Mouse (Mus musculus) forebrain, embryonic 14.5 days (tissue): ENCODE measurements at regions not wholly inside any gene's neighbourhood (a gene's known extent, or its start where the extent isn't known, plus 50 kb on each side); places are given as distances from the start of the nearest gene placed in this dataset.

Source experiments
- ATAC-seq: fragments of 200-750 bp; cut with Nextera tagmentation; 2 replicates; pipeline ENCODE4 v1.8.0; 2017; ENCODE audit warnings: mild to moderate bottlenecking, moderate library complexity
- DNase-seq: peaks from one replicate; pipeline ENCODE4 v3.0.0-alpha.2; 2015; ENCODE audit warnings: low spot score
- H3K27ac ChIP-seq: fragments of 300-500 bp; sonication (generic); 2 replicates; pipeline ENCODE4 v1.5.1; 2014; ENCODE audit warnings: low read depth, mild to moderate bottlenecking, control low read depth, low read length, moderate library complexity
- H3K27me3 ChIP-seq: fragments of 300-500 bp; sonication (generic); replicated peaks from 2 replicates; pipeline ENCODE4 v1.6.1; 2014; ENCODE audit warnings: low read length, control low read depth, mixed read lengths; ENCODE audit not compliant: control insufficient read depth, insufficient read depth
- H3K36me3 ChIP-seq: fragments of 300-500 bp; sonication (generic); 2 replicates; pipeline ENCODE4 v1.6.1; 2014; ENCODE audit warnings: low read length, control low read depth; ENCODE audit not compliant: control insufficient read depth, insufficient read depth
- H3K4me1 ChIP-seq: fragments of 300-500 bp; sonication (generic); 2 replicates; pipeline ENCODE4 v1.6.1; 2014; ENCODE audit warnings: antibody characterized with exemption, low read length, control low read depth; ENCODE audit not compliant: control insufficient read depth, insufficient read depth
- H3K4me2 ChIP-seq: fragments of 300-500 bp; sonication (generic); 2 replicates; pipeline ENCODE4 v1.6.1; 2014; ENCODE audit warnings: mild to moderate bottlenecking, control low read depth, low read length
- H3K4me3 ChIP-seq: fragments of 300-500 bp; sonication (generic); 2 replicates; pipeline ENCODE4 v1.5.1; 2014; ENCODE audit warnings: low read depth, low read length, control low read depth
- H3K9ac ChIP-seq: fragments of 300-500 bp; sonication (generic); 2 replicates; pipeline ENCODE4 v1.6.1; 2014; ENCODE audit warnings: mild to moderate bottlenecking, low read length, control low read depth, moderate library complexity
- H3K9me3 ChIP-seq: fragments of 300-500 bp; sonication (generic); replicated peaks from 2 replicates; pipeline ENCODE4 v1.6.1; 2016; ENCODE audit warnings: low read length, control low read depth, mixed read lengths; ENCODE audit not compliant: control insufficient read depth
- WGBS: fragments of 180-500 bp; shearing (Covaris S2); extraction: QIAGEN DNeasy Blood & Tissue Kit; methylation state at CpG from one replicate; pipeline ENCODE4 v1.1.7; 2014; 5-methylcytosine and 5-hydroxymethylcytosine counted together

DNA sequence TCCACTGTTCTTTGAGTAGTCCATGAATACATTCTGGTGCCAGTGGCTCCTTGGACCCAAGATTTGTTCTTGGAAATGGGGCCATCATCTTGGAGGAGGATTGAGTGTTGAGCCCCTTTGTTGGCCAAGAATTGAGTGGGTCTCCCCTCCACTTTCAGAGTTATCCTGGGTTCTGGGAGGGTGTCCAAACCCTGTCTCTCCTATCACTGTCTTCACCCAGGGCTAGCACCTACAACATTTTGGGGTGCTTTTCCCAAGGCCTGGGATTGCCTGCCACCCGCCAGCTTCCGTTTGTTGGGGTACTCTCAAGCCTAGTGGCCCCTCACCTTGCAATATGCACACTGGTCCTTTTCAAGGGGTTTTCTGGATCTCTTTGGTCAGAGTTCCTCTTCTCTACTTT is 568.8 kb upstream of the Tbl1xr1 start:
- Histone ChIP-seq H3K9ac (no peak overlapping the region), H3K9me3 (peaks cover 20% of the 10 kb centered on the region), H3K4me2 (no peak overlapping the region), H3K27ac (no peak overlapping the region), H3K4me1 (no peaks in the 10 kb centered on the region), H3K36me3 (no peaks in the 10 kb centered on the region), H3K4me3 (no peak overlapping the region), H3K27me3 (no peaks in the 10 kb centered on the region)
- DNase-seq, result no peak
- no peak for ATAC-seq
- 98% methylated on average over 2 of the region's 2 CpGs for WGBS

DNA sequence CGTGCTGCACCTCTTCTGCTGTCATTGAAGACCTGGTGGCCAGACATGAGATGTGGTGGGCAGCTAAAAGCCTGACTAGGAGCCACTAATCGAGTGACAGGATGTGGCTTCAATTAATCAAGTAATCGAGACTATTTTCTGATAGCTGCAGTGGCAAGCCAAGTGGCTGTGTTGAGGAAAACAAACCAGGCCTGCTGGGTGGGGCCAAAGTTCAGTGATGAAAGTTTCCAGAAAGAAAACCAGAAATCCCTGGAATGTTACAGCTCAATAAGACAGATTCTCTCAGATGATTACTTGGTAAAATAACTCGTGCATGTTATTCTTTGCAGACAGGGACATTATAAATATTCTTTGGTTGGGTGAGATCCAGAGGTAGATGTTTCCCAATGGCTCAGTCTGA is 564.4 kb upstream of the Tbl1xr1 start:
- Histone ChIP-seq H3K4me1 (no peaks in the 10 kb centered on the region), H3K4me3 (no peak overlapping the region), H3K36me3 (no peaks in the 10 kb centered on the region), H3K9me3 (peaks cover 20% of the 10 kb centered on the region), H3K4me2 (no peak overlapping the region), H3K9ac (no peak overlapping the region), H3K27ac (no peak overlapping the region), H3K27me3 (no peaks in the 10 kb centered on the region)
- WGBS, result 90% methylated on average over 4 of the region's 4 CpGs
- no peak for DNase-seq
- ATAC-seq, result no peak

DNA sequence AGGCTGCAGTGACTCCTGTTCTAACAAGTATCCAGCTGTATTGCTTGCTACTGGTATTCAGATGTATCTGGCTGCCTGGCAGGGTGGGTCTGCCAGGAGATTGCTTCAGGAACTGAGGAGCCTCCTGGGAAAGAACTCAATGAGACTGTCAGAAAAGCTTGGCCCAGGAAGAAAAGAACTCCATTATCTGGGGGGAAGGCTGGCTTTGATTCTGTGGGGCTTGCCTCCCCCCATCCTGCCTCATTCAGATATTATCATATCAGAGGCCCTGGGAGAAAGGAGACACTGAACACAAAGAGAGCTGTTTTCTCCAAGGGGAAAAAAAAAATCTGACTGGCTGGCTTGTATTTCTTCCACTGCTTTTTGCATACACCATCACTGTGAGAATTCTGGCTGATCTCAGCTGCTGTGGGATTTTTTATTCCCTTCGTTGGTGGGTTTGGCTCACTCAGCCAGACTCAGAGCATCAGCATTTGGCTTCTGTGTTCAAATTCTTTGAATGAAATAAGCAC is 552.0 kb upstream of the Tbl1xr1 start:
- no peaks in the 10 kb centered on the region; the same call in 1 of the 2 replicates for H3K9me3 ChIP-seq
- no peak overlapping the region for H3K9ac ChIP-seq
- H3K4me3 ChIP-seq, result no peak overlapping the region
- peak; percentile 78 for DNase-seq
- peak overlapping the region; percentile 21; the same call in 1 of the 2 replicates for H3K27ac ChIP-seq
- no peaks in the 10 kb centered on the region for H3K36me3 ChIP-seq
- no peak overlapping the region for H3K4me2 ChIP-seq
- peak; percentile 78; the same call in 1 of the 2 replicates for ATAC-seq
- no peaks in the 10 kb centered on the region for H3K27me3 ChIP-seq
- 6% methylated on average over 1 of the region's 1 CpGs for WGBS
- peaks cover 4% of the 10 kb centered on the region for H3K4me1 ChIP-seq

DNA sequence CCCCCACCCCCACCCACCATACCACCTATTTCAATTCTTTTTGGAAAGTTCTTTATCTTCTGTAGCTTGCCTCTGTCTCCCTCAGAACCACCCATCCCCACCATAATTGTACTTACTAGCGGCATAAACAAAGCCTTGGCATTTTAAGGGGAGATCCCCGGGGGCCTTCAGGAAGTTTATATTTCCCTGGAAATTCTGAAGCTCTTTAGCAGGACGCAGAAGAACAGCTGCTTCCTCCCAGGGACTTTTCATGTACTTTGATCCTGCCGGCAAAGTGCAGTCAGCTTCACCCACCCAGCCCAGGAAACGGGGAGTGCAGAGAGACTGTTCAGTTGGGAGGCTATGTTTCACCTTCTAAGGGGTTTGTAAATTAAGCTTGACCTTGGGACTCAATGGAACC is 545.6 kb upstream of the Tbl1xr1 start:
- no peaks in the 10 kb centered on the region for H3K36me3 ChIP-seq
- WGBS, result 65% methylated on average over 5 of the region's 5 CpGs
- H3K9me3 ChIP-seq, result no peaks in the 10 kb centered on the region
- H3K27me3 ChIP-seq, result no peaks in the 10 kb centered on the region
- H3K27ac ChIP-seq, result no peak overlapping the region
- ATAC-seq, result no peak
- H3K9ac ChIP-seq, result no peak overlapping the region
- H3K4me3 ChIP-seq, result no peak overlapping the region
- no peak for DNase-seq
- H3K4me1 ChIP-seq, result no peaks in the 10 kb centered on the region
- no peak overlapping the region for H3K4me2 ChIP-seq

DNA sequence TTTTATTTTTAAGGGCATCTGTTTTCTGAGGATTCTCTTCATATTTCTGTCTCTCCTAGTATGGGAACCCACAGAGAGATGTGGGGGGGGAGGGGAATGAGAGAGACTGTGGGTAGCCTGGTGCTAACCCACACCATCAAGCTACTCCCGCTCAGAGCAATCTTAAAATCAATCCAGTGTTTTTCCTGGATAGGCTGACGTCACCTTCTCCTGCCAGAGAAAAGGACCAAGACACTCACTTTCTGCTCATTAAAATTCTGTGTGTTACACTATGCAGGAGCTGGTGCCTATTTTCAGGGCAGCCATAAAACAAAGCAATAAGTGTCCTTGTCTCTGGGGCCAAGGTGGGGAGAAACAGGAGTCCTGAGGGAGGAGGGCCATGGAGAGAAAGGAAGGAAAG is 537.3 kb upstream of the Tbl1xr1 start:
- 36% methylated on average over 2 of the region's 2 CpGs for WGBS
- Histone ChIP-seq H3K27ac (no peak overlapping the region), H3K36me3 (no peaks in the 10 kb centered on the region), H3K4me3 (no peak overlapping the region), H3K9me3 (no peaks in the 10 kb centered on the region), H3K9ac (no peak overlapping the region), H3K4me1 (no peaks in the 10 kb centered on the region), H3K4me2 (no peak overlapping the region), H3K27me3 (no peaks in the 10 kb centered on the region)
- DNase-seq, result no peak
- peak; percentile 32; the same call in 1 of the 2 replicates for ATAC-seq

DNA sequence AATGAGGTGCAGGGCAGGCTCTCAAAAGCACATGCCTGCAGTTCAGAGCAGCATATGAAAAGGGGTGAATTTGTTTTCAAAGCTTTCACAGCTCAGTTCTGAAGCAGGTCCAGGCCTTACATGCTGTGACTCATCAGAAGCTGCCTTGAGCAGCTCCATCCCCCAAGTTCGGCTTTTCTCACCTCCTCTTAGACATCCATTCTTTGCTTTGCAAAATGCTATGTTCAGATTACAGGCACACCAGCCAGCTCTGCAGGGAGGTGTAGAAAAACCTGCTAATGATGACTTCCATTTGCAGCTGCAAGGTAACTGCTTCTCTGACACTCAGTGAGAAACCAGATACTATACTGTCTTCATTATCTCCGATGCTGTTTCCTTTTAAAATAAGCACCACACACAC is 532.0 kb upstream of the Tbl1xr1 start:
- DNase-seq (peak; percentile 67), ATAC-seq (peak; percentile 51; the same call in 1 of the 2 replicates)
- WGBS, result 37% methylated on average over 2 of the region's 2 CpGs

DNA sequence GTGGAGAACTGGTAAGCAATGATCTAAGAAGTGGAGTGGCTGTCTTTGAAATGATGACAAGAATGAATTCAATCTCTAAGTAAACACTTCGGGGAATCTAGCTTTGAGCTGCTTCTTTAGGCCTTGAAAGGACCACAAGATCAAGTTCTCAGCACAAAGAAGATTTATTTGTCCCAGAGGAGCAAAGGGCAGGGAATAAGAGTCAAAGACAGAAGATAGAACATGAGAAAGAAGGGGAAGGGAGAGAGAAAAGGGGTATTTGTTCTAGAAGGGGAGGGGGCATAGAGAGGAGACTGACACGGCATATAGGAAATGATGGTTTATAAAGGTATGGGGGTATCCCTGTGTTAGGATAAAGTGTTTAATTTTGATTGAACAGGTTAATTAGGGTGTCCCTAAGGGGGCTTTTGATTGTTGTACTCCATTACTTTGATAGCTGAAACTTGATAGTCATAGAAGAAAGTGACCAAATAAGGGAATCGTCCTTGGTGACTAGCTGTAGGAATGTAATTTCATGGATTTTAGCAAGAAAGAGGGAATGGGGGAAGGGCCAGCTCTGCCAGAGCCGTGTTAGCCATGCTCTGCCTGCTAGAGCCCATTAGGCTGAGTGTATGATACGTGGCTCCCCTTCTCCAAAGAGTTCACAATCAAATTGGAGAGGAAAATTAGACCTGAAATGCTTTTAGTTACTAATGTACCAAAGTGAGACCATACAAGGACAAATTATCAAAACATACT is 531.1 kb upstream of the Tbl1xr1 start:
- no peak for DNase-seq
- WGBS, result 56% methylated on average over 5 of the region's 5 CpGs
- Histone ChIP-seq H3K4me3 (no peak overlapping the region), H3K27me3 (no peaks in the 10 kb centered on the region), H3K9ac (no peak overlapping the region), H3K4me1 (no peaks in the 10 kb centered on the region; the same call in 1 of the 2 replicates), H3K27ac (no peak overlapping the region), H3K9me3 (no peaks in the 10 kb centered on the region), H3K36me3 (no peaks in the 10 kb centered on the region), H3K4me2 (no peak overlapping the region)
- no peak for ATAC-seq

More for the DNA sequence above, 532.0 kb upstream of the Tbl1xr1 start:
- Histone ChIP-seq H3K27ac (no peak overlapping the region), H3K4me1 (no peaks in the 10 kb centered on the region; the same call in 1 of the 2 replicates), H3K4me2 (no peak overlapping the region), H3K9me3 (no peaks in the 10 kb centered on the region), H3K27me3 (no peaks in the 10 kb centered on the region), H3K36me3 (no peaks in the 10 kb centered on the region), H3K4me3 (no peak overlapping the region), H3K9ac (no peak overlapping the region)

DNA sequence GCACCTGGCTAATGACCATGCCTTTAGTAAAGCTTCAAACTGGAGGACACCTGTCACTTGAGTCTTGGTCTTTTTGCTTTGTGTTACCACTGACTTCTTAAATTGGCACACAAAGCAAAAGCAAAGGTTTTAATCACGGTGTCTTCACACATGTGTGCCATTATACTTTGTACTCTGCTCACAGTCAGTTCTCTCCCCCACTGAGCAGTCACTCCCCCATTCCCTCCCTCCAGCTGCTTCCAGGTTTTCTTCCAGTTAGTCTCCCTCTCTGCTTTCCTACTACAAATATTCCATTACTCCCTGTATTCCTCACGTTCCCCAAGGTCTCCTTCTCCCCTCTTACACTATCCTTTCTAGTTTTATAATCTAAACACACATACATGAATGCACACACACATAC is 530.0 kb upstream of the Tbl1xr1 start:
- DNase-seq (no peak), ATAC-seq (no peak)
- H3K4me3 ChIP-seq, result no peak overlapping the region
- H3K4me2 ChIP-seq, result no peak overlapping the region
- no peaks in the 10 kb centered on the region for H3K27me3 ChIP-seq
- WGBS, result 34% methylated on average over 2 of the region's 2 CpGs
- no peak overlapping the region for H3K9ac ChIP-seq
- H3K36me3 ChIP-seq, result no peaks in the 10 kb centered on the region
- 0 out of 2 replicates have a peak overlapping the region, but pooled peaks have one; percentile 33 for H3K27ac ChIP-seq
- no peaks in the 10 kb centered on the region for H3K9me3 ChIP-seq
- no peaks in the 10 kb centered on the region; the same call in 1 of the 2 replicates for H3K4me1 ChIP-seq

DNA sequence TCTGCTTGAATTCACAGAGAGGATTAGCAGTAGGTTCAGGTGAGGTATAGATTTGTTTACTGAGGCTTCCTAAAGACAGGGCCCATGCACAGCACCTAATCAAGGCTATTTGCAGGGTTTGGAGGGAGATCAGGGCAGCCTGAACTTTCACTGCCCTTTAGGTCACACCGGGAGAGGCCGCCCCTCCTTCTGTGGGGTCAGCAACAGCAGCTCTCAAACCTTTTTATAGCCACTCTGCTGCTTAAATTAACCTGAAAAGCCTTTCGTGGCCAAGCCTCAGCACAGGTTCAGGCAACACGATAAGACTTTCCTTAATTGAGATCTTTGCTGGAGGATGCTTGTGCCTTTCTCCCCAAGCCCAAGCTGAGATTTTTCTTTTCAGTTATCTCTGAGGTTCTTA is 526.8 kb upstream of the Tbl1xr1 start:
- H3K27me3 ChIP-seq, result no peaks in the 10 kb centered on the region
- H3K27ac ChIP-seq, result no peak overlapping the region
- H3K4me3 ChIP-seq, result no peak overlapping the region
- H3K4me1 ChIP-seq, result peaks cover 12% of the 10 kb centered on the region; the same call in 1 of the 2 replicates
- H3K9me3 ChIP-seq, result no peaks in the 10 kb centered on the region
- no peak overlapping the region for H3K4me2 ChIP-seq
- no peaks in the 10 kb centered on the region for H3K36me3 ChIP-seq
- ATAC-seq, result no peak
- no peak overlapping the region for H3K9ac ChIP-seq
- WGBS, result 32% methylated on average over 4 of the region's 4 CpGs
- DNase-seq, result no peak
